Mouse (Mus musculus): ENCODE results near the gene Mas1. TPM values are rescaled to one million over a fixed set of nuclear protein-coding genes. Genes with fewer than 3 reads are reported as not detected.

Gene Mas1
- polyA plus RNA-seq, 1 experiment from 2014 or later: 0.44 TPM

- peaks cover 5% of the 10 kb centered on the region; the same call in 1 of the 2 replicates for H3K4me1 ChIP-seq
- no peaks in the 10 kb centered on the region for H3K9me3 ChIP-seq (replicated peaks)
- no peak overlapping the region for H3K27ac ChIP-seq (replicated peaks)
- 94% methylated on average over 3 of the region's 3 CpGs for WGBS
- H3K4me2 ChIP-seq: no peak overlapping the region
- H3K27me3 ChIP-seq (replicated peaks): no peaks in the 10 kb centered on the region
- H3K36me3 ChIP-seq: no peaks in the 10 kb centered on the region
- no peak for ATAC-seq (ENCODE audit: low FRiP score)
- no peak overlapping the region for H3K4me3 ChIP-seq (replicated peaks)
- no peak overlapping the region for H3K9ac ChIP-seq (replicated peaks)
Measured at GRCm38 (mm10) chr17:12814502-12814901, 53.4 kb downstream of the Mas1 start.

DNA sequence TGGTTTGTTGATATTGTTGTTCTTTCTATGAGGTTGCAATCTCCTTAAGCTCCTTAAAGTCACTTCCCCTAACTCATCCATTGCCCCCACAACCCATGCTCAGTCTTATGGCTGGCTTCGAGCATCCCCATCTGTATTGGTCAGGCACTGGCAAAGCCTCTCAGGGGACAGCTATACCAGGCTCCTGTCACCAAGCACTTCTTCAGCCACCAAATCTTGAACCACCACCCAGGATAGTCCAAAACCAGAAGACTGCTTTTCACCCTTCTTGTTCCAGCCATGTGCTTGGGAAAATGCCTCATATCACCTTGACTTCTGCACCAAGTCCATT is 57.0 kb downstream of the Mas1 start:
- Histone ChIP-seq H3K4me2 (no peak overlapping the region), H3K9ac (replicated peaks) (no peak overlapping the region), H3K27me3 (replicated peaks) (no peaks in the 10 kb centered on the region), H3K4me1 (peaks cover 5% of the 10 kb centered on the region; the same call in 1 of the 2 replicates), H3K9me3 (replicated peaks) (no peaks in the 10 kb centered on the region), H3K36me3 (no peaks in the 10 kb centered on the region), H3K4me3 (replicated peaks) (no peak overlapping the region), H3K27ac (replicated peaks) (no peak overlapping the region)
- 92% methylated on average over 1 of the region's 1 CpGs for WGBS
- no peak for ATAC-seq (ENCODE audit: low FRiP score)

- no peaks in the 10 kb centered on the region for H3K36me3 ChIP-seq
- H3K9me3 ChIP-seq (replicated peaks): no peaks in the 10 kb centered on the region
- H3K4me2 ChIP-seq: no peak overlapping the region
- WGBS: 23% methylated on average over 14 of the region's 14 CpGs
- H3K9ac ChIP-seq (replicated peaks): no peak overlapping the region
- H3K4me1 ChIP-seq: peaks cover 5% of the 10 kb centered on the region; the same call in 1 of the 2 replicates
- no peak overlapping the region for H3K4me3 ChIP-seq (replicated peaks)
- 0 out of 2 replicates have a peak overlapping the region, but pooled peaks have one; percentile 28 for H3K27ac ChIP-seq (replicated peaks)
- peak; percentile 83; the same call in 1 of the 2 replicates for ATAC-seq (ENCODE audit: low FRiP score)
- no peaks in the 10 kb centered on the region for H3K27me3 ChIP-seq (replicated peaks)
Measured at GRCm38 (mm10) chr17:12810103-12810972, 57.6 kb downstream of the Mas1 start.

DNA sequence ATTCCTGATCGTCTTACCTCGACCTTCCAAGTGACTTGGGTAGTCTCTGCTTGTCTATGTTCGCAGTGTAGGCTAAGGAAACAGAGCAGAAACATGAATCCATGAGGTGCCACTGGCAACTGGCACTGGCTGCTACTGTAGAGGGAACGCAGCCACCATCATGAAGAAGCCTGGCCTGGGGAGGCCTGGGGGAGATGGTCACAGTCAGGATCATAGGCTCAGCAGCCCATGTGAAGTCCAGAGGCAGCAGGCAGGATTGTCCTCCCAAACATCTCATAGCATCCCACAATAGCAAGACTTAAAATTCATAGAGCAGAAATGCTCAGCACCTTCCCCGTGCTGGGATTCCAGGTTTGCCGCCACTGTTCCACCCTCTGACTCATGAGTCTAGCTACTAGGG is 59.1 kb downstream of the Mas1 start:
- Histone ChIP-seq H3K4me3 (replicated peaks) (no peak overlapping the region), H3K4me2 (no peak overlapping the region), H3K27ac (replicated peaks) (no peak overlapping the region), H3K9me3 (replicated peaks) (no peaks in the 10 kb centered on the region), H3K27me3 (replicated peaks) (no peaks in the 10 kb centered on the region), H3K36me3 (no peaks in the 10 kb centered on the region), H3K4me1 (peaks cover 5% of the 10 kb centered on the region; the same call in 1 of the 2 replicates), H3K9ac (replicated peaks) (no peak overlapping the region)
- no peak for ATAC-seq (ENCODE audit: low FRiP score)
- WGBS: 95% methylated on average over 6 of the region's 6 CpGs

- Histone ChIP-seq H3K4me2 (no peak overlapping the region), H3K9me3 (replicated peaks) (no peaks in the 10 kb centered on the region), H3K9ac (replicated peaks) (no peak overlapping the region), H3K27ac (replicated peaks) (no peak overlapping the region), H3K4me1 (no peaks in the 10 kb centered on the region), H3K36me3 (no peaks in the 10 kb centered on the region), H3K4me3 (replicated peaks) (no peak overlapping the region), H3K27me3 (replicated peaks) (no peaks in the 10 kb centered on the region)
- ATAC-seq (ENCODE audit: low FRiP score): no peak
Measured at GRCm38 (mm10) chr17:12804584-12805445, 63.1 kb downstream of the Mas1 start.

DNA sequence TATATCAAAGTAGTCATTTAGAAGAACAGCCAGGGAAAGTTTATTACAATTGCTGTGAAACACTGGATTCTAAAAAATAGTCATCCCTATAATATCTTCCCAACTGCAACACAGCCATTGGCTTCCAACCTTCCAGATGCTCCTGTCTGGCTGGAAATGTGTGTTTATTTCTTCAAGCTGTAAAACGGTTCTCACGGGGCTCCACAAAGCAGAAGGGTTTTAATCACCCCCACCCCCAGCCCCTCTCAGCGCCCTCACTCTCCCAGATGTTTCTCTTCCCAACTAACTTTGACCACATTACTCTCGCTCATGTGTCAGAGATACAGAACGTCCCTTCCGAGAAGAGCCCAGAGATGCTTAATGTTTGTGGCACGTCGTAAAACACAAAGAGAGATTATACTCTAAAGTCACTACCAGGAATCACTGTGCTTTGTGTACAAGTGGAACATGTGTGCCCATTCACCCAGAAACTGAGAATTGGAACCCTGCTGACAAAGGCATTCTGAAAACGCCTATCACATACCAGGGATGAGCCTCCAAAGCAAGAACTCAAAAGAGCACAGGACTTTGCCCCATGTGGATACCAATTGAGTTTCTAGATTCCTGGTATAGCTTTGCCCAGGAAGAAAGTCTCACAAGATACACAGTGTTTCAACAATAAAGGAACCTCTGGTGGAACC is 65.9 kb downstream of the Mas1 start:
- no peaks in the 10 kb centered on the region for H3K27me3 ChIP-seq (replicated peaks)
- no peaks in the 10 kb centered on the region for H3K4me1 ChIP-seq
- H3K36me3 ChIP-seq: no peaks in the 10 kb centered on the region
- H3K9me3 ChIP-seq (replicated peaks): no peaks in the 10 kb centered on the region
- WGBS: 14% methylated on average over 9 of the region's 9 CpGs
- no peak overlapping the region for H3K4me3 ChIP-seq (replicated peaks)
- ATAC-seq (ENCODE audit: low FRiP score): no peak
- no peak overlapping the region for H3K27ac ChIP-seq (replicated peaks)
- no peak overlapping the region for H3K4me2 ChIP-seq
- no peak overlapping the region for H3K9ac ChIP-seq (replicated peaks)

- H3K27me3 ChIP-seq (replicated peaks): no peaks in the 10 kb centered on the region
- H3K27ac ChIP-seq (replicated peaks): no peak overlapping the region
- peak; percentile 63; the same call in 1 of the 2 replicates for ATAC-seq (ENCODE audit: low FRiP score)
- no peak overlapping the region for H3K4me2 ChIP-seq
- H3K36me3 ChIP-seq: no peaks in the 10 kb centered on the region
- H3K9me3 ChIP-seq (replicated peaks): no peaks in the 10 kb centered on the region
- no peak overlapping the region for H3K9ac ChIP-seq (replicated peaks)
- no peaks in the 10 kb centered on the region for H3K4me1 ChIP-seq
- no peak overlapping the region for H3K4me3 ChIP-seq (replicated peaks)
- WGBS: 75% methylated on average over 12 of the region's 12 CpGs
Measured at GRCm38 (mm10) chr17:12799368-12800275, 68.3 kb downstream of the Mas1 start.

DNA sequence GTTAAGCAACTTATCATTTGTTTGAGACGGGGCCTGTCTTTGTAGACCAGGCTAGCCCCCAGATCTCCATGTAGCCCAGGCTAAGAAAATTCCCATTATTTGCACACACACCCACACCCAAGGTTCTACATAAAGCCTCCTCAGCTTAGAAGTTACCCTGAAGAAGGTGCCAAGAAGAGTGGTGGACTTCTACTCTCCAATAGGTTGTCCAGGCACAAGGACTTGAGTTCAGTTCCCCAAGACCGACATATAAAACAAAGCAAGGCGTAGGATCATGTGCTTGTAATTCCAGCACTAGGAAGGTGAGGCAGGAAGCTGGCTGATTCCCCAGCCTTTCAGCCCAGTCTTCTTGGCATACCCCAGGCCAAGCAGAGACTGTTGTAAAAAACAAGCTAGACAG is 69.4 kb downstream of the Mas1 start:
- H3K4me2 ChIP-seq: no peak overlapping the region
- H3K4me1 ChIP-seq: peaks cover 7% of the 10 kb centered on the region; the same call in 1 of the 2 replicates
- H3K4me3 ChIP-seq (replicated peaks): no peak overlapping the region
- WGBS: 88% methylated on average over 3 of the region's 3 CpGs
- no peaks in the 10 kb centered on the region for H3K27me3 ChIP-seq (replicated peaks)
- H3K36me3 ChIP-seq: no peaks in the 10 kb centered on the region
- H3K27ac ChIP-seq (replicated peaks): no peak overlapping the region
- no peaks in the 10 kb centered on the region for H3K9me3 ChIP-seq (replicated peaks)
- H3K9ac ChIP-seq (replicated peaks): no peak overlapping the region
- ATAC-seq (ENCODE audit: low FRiP score): no peak

- no peak for ATAC-seq (ENCODE audit: low FRiP score)
- H3K9me3 ChIP-seq (replicated peaks): no peaks in the 10 kb centered on the region
- no peak overlapping the region for H3K4me2 ChIP-seq
- 84% methylated on average over 3 of the region's 3 CpGs for WGBS
- H3K27ac ChIP-seq (replicated peaks): no peak overlapping the region
- H3K27me3 ChIP-seq (replicated peaks): no peaks in the 10 kb centered on the region
- no peaks in the 10 kb centered on the region for H3K36me3 ChIP-seq
- H3K9ac ChIP-seq (replicated peaks): no peak overlapping the region
- H3K4me3 ChIP-seq (replicated peaks): no peak overlapping the region
- H3K4me1 ChIP-seq: peaks cover 11% of the 10 kb centered on the region
Measured at GRCm38 (mm10) chr17:12797427-12798029, 70.4 kb downstream of the Mas1 start.

DNA sequence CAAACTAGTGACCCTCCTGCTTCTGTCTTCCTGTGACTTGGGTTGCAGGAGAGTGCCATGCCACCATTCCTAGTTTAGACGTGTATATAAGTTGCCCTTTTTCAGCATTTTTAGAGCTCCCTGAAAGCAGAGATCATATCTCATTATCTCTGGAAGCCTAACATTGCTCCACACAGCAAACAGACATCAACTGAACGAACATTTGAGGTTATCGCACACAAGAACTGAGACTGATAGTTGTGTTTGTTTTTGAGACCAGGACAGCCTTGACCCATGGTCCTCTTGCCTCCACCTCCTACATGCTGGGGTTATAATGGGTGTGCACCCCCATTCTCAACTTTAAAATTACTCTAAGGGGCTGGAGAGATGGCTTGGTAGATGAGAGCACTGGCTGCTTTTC is 71.3 kb downstream of the Mas1 start:
- Histone ChIP-seq H3K36me3 (no peaks in the 10 kb centered on the region), H3K4me2 (no peak overlapping the region), H3K9me3 (replicated peaks) (no peaks in the 10 kb centered on the region), H3K9ac (replicated peaks) (no peak overlapping the region), H3K27ac (replicated peaks) (no peak overlapping the region), H3K27me3 (replicated peaks) (no peaks in the 10 kb centered on the region), H3K4me1 (peaks cover 16% of the 10 kb centered on the region), H3K4me3 (replicated peaks) (no peak overlapping the region)
- 88% methylated on average over 3 of the region's 3 CpGs for WGBS
- no peak for ATAC-seq (ENCODE audit: low FRiP score)
